Mouse (Mus musculus) bone marrow macrophage, adult 2 months (primary cell): ENCODE measurements around the gene Dnah8.

Experiments used
- CTCF ChIP-seq: IDR thresholded peaks from 2 replicates; pipeline ENCODE4 v1.5.1; 2012; ENCODE audit warnings: low read depth, mild to moderate bottlenecking, low read length, moderate library complexity
- POLR2A ChIP-seq: IDR thresholded peaks from 2 replicates; pipeline ENCODE4 v1.6.1; 2012; ENCODE audit warnings: mild to moderate bottlenecking, low read depth, low read length, borderline replicate concordance

DNA sequence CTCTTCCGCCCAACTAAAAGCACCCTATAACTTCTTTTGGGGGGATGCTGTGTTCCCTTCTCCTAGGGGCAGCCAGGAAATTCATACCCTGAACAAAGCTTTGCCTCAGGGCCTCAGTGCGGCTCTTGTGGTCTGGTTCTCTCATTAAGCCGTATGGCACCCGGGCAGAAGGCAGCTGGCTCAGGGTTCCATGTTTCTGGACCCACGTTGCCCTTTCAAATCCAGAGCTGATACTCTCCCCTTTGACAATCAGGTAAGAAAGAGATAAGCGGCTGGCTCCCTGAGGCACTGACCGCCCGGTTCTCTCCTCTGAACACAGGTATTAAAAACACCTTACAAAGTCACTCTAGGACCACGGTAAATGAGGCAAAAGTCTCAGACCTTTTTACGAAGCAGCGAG lies 17.9 kb upstream of the Dnah8 start:
- no peak for TF ChIP-seq CTCF
- no peak for TF ChIP-seq POLR2A
